Mouse (Mus musculus) midbrain, embryonic 15.5 days (tissue): Measurements from ENCODE around the gene Slamf6. TPM values are rescaled to one million over a fixed set of nuclear protein-coding genes. Genes with fewer than 3 reads are reported as not detected.
"Not testable (repeated sequence)": the region's sequence is repeated elsewhere in the genome, so short reads cannot be mapped to it uniquely, and the experiment has no call there.

Experiments used
- ATAC-seq: fragments of 200-750 bp; cut with Nextera tagmentation; replicated peaks from 2 replicates; pipeline ENCODE4 v1.8.0; 2017; ENCODE audit warnings: moderate TSS enrichment
- H3K27ac ChIP-seq: fragments of 300-500 bp; sonication (generic); 2 replicates; pipeline ENCODE4 v1.5.1; 2015; ENCODE audit warnings: mild to moderate bottlenecking, inconsistent platforms
- H3K27me3 ChIP-seq: fragments of 300-500 bp; sonication (generic); replicated peaks from 2 replicates; pipeline ENCODE4 v1.6.1; 2015; ENCODE audit warnings: inconsistent platforms
- H3K36me3 ChIP-seq: fragments of 300-500 bp; sonication (generic); replicated peaks from 2 replicates; pipeline ENCODE4 v1.6.1; 2015; ENCODE audit warnings: inconsistent platforms
- H3K4me1 ChIP-seq: fragments of 300-500 bp; sonication (generic); 2 replicates; pipeline ENCODE4 v1.6.1; 2015; ENCODE audit warnings: inconsistent platforms
- H3K4me2 ChIP-seq: fragments of 300-500 bp; sonication (generic); 2 replicates; pipeline ENCODE4 v1.6.1; 2015; ENCODE audit warnings: inconsistent platforms, mild to moderate bottlenecking, moderate library complexity
- H3K4me3 ChIP-seq: fragments of 300-500 bp; sonication (generic); 2 replicates; pipeline ENCODE4 v1.5.1; 2015; ENCODE audit warnings: mild to moderate bottlenecking, inconsistent platforms
- H3K9ac ChIP-seq: fragments of 300-500 bp; sonication (generic); 2 replicates; pipeline ENCODE4 v1.6.1; 2015; ENCODE audit warnings: mild to moderate bottlenecking, inconsistent platforms
- H3K9me3 ChIP-seq: fragments of 300-500 bp; sonication (generic); 2 replicates; pipeline ENCODE4 v1.6.1; 2016; ENCODE audit warnings: inconsistent platforms
- WGBS: fragments of 180-500 bp; shearing (Covaris S2); methylation state at CpG from one replicate; pipeline ENCODE4 v1.1.7; 2015; ENCODE audit warnings: mixed read lengths; 5-methylcytosine and 5-hydroxymethylcytosine counted together
- polyA plus RNA-seq: library from polyadenylated mRNA; unstranded; fragments of >200 nt; fragmentation: Nextera tagmentation; extraction: Ambion mirVana; gene quantifications from 2 replicates; pipeline ENCODE4 v1.2.1, GENCODE M21; 2015

The Slamf6 gene
- polyA plus RNA-seq, 1 experiment from 2014 or later, result not detected

DNA sequence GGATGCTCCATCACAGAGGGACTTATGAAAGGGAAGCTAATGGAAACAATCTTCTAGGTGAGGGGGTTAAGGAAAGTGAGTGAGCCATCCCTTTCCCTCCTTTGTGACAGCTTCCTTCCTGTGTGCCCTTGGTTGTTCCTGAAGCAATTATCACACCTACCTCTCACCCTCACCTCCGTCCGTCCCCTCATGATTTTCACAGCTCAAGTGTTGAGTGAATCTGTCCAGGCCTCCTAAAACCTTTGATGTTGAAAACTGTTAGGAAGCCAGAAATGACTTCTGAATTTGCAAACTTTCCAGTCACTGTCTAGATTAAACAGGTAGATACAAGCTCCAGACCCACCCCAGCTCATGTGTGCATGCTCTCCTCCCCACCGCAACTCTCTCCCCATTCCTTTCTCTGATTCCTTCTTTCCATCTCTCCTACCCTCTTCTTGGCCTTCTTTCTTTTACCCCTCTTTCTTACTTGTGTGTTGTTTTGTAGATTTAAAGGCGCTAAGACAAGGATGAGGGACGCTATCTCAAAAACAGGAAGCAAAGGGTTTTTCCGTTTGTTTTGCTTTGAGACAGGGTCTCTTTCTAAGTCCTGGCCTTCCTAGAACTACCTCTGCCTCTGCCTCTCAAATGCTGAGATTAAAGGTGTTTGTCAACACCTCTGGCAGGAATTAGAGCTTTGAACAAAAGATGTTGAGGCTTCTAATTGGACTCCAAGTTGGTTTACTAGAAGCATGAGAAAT lies 48.9 kb downstream of the Slamf6 start:
- Histone ChIP-seq H3K27me3 (no peaks in the 10 kb centered on the region), H3K4me3 (no peak overlapping the region), H3K4me1 (peaks cover 6% of the 10 kb centered on the region), H3K27ac (no peak overlapping the region), H3K36me3 (no peaks in the 10 kb centered on the region), H3K9ac (no peak overlapping the region), H3K4me2 (no peak overlapping the region), H3K9me3 (no peaks in the 10 kb centered on the region)
- 89% methylated on average over 6 of the region's 6 CpGs for WGBS
- no peak for ATAC-seq

DNA sequence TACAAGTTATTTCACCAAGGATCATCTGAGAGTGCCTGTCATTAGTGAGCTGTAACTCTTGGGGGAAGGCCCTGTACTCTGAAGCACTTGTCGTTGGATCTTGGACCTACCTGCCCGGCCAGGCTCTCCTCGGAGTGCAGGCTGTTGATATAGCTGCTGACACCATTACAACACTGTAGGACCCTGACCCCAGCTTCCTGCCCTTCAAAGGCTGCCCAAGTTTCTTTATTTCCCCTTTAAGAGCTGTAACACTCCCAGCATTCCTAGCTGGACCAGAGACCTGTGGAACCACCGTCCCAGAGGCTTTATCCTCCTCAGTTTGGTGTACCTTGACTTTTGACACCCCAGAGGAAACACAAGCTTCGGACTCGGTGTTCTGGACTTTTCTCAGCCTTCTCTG lies 51.9 kb downstream of the Slamf6 start:
- H3K36me3 ChIP-seq, result no peaks in the 10 kb centered on the region
- no peaks in the 10 kb centered on the region for H3K9me3 ChIP-seq
- no peak overlapping the region for H3K9ac ChIP-seq
- no peak overlapping the region for H3K27ac ChIP-seq
- no peak overlapping the region for H3K4me2 ChIP-seq
- H3K4me3 ChIP-seq, result no peak overlapping the region
- 91% methylated on average over 6 of the region's 6 CpGs for WGBS
- peaks cover 7% of the 10 kb centered on the region for H3K4me1 ChIP-seq
- no peaks in the 10 kb centered on the region for H3K27me3 ChIP-seq
- ATAC-seq, result no peak

DNA sequence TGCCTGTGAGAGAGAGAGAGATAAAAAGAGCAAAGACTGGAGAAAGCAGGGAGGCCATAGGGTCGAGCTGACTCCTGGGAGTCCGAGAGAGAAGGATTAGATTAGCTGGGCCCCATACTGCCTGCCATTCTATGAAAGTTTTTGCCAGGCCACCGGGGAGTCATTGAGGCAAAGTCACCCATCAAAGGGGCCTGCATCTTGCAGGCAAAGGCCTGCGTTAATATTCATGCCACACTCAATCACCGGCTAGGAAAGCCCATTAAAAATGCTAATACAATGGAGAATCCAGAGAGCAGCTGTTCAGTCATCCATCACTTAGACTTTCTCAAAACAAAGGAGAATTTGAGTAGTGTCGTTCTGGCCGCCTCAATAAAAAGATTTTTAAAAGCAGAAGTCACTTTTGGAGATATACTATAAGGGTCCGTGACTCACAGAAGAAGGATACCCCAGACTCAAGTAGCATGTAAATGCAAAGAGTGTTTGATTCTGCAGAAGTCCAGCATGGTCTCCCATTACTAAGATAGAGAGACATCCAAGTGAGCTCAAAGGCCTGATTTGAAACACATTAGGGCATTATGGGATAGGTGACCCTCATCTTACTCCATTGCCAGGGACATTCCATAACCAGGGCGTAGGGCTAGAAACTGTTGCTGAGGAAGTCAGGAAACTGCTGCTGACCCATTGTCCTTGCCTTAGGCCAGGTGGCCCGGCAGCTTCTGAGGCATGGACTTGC lies 53.7 kb downstream of the Slamf6 start:
- no peak for ATAC-seq
- Histone ChIP-seq H3K27ac (no peak overlapping the region), H3K36me3 (no peaks in the 10 kb centered on the region), H3K27me3 (no peaks in the 10 kb centered on the region), H3K9ac (no peak overlapping the region), H3K4me1 (peaks cover 7% of the 10 kb centered on the region), H3K4me3 (no peak overlapping the region), H3K4me2 (no peak overlapping the region), H3K9me3 (no peaks in the 10 kb centered on the region)
- WGBS, result 27% methylated on average over 10 of the region's 10 CpGs

DNA sequence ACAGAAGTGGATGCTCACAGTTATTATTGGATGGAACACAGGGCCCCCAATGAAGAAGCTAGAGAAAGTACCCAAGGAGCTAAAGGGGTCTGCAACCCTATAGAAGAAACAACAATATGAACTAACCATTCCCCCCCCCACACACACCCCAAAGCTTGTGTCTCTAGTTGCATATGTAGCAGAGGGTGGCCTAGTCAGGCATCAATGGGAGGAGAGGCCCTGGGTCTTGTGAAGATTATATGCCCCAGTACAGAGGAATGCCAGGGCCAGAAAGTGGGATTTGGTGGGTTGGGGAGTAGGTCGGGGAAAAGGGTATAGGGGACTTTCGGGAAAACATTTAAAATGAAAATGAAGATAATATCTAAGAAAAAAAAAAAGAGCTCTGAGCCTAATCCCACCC lies 57.0 kb downstream of the Slamf6 start:
- not testable (repeated sequence) for H3K4me3 ChIP-seq, H3K4me2 ChIP-seq, ATAC-seq, H3K27me3 ChIP-seq, H3K27ac ChIP-seq, H3K4me1 ChIP-seq, H3K9me3 ChIP-seq, H3K36me3 ChIP-seq, H3K9ac ChIP-seq
- 91% methylated on average over 2 of the region's 2 CpGs for WGBS

DNA sequence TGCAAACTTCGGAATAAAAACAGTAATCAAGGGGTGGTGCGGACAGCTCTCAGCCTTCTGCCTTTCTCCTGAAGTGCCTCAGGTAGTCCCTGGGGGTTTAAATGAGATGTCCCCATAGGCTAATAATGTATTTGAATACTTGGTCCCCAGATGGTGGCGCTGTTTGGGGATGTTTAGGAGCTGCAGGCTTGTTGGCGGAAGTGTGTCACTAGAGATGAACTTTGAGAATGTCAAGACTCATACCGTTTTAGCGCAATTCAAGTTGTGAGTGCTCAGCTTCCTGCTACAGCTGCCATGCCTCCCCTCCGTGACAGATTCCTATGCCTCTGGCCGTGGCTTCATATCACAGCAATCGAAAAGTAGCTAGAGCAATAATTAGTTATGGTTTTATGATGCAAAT lies 58.1 kb downstream of the Slamf6 start:
- Histone ChIP-seq H3K9me3 (no peaks in the 10 kb centered on the region), H3K9ac (no peak overlapping the region), H3K27ac (no peak overlapping the region), H3K36me3 (no peaks in the 10 kb centered on the region), H3K4me2 (no peak overlapping the region), H3K27me3 (no peaks in the 10 kb centered on the region), H3K4me1 (peaks cover 10% of the 10 kb centered on the region), H3K4me3 (no peak overlapping the region)
- no peak for ATAC-seq
- WGBS, result 88% methylated on average over 9 of the region's 9 CpGs

DNA sequence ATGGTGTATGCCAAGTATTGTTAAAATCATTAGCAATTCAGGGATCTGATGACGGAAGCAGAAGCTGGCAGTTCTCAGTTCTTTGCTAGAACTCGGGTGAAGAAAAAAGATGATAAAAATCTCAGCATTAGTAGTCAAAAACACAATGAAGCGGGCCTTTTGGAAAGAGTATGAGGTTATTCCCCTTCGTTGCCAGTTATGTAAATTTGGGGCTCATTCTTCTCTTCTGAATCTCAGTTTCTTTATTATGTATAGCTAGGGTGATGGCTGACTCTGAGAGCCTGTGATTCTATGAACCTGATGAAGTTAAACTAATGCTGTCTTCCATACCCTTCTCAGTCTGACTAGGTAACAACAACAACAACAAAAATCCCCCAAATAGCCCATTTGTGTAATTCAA lies 58.5 kb downstream of the Slamf6 start:
- no peaks in the 10 kb centered on the region for H3K27me3 ChIP-seq
- H3K9ac ChIP-seq, result no peak overlapping the region
- H3K4me1 ChIP-seq, result peaks cover 8% of the 10 kb centered on the region
- WGBS, result 80% methylated on average over 4 of the region's 4 CpGs
- no peak overlapping the region for H3K4me2 ChIP-seq
- no peak overlapping the region for H3K4me3 ChIP-seq
- H3K27ac ChIP-seq, result no peak overlapping the region
- no peaks in the 10 kb centered on the region for H3K9me3 ChIP-seq
- no peak for ATAC-seq
- no peaks in the 10 kb centered on the region for H3K36me3 ChIP-seq

DNA sequence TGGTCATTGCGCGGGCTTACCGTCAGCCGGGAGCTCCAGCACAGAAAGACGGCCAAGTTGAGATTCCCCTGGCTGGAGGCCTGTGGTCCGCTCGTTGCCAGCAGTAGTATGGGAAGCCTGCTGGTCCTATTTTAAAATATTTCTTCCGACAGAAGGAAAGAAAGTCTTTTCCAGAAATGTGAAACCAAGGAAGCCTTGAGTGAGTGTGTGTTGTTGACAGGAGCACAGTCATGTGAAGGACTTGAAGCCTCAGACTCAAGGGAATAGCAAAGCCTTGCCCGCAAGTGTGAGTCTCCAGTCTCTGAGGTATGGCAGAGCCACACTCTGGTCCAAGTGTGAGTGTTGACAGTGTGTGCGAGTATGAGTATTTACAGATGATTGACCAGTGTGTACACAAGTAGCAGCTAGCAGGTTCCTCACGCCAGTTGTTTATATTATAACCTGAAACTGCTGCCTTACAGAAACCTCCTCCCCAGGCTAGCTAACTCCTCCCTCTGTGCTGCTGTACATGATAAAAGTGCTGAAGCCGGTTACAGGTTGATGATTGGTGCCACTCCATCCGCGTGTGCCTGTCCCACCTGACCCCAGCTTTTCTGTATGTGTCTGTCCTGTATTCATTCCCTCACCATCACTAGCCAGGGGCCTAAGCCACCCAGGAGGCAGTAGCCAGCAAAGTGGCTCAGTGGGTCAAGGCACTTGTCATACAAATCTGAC lies 59.7 kb downstream of the Slamf6 start:
- no peak overlapping the region for H3K4me3 ChIP-seq
- H3K4me2 ChIP-seq, result no peak overlapping the region
- no peaks in the 10 kb centered on the region for H3K36me3 ChIP-seq
- H3K27ac ChIP-seq, result no peak overlapping the region
- no peak for ATAC-seq
- no peaks in the 10 kb centered on the region for H3K27me3 ChIP-seq
- H3K4me1 ChIP-seq, result peaks cover 3% of the 10 kb centered on the region; the same call in 1 of the 2 replicates
- WGBS, result 96% methylated on average over 14 of the region's 14 CpGs
- no peak overlapping the region for H3K9ac ChIP-seq
- no peaks in the 10 kb centered on the region for H3K9me3 ChIP-seq

DNA sequence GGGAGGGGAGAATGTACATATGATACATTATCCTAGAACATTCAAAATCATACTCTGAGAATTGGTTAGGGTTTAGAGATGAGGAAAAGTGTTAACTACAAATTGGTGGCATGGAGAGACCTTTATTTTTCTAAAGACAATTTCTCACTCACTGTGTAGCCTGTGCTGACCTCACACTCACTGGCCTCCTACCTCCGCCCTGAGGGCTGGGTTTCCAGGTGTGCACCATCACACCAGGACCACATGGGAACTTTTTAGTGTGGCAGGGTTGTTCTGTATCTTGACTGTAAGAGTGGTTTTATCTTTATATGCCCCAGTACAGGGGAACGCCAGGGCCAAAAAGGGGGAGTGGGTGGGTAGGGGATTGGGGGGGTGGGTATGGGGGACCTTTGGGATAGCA lies 60.6 kb downstream of the Slamf6 start:
- WGBS, result 89% methylated on average over 2 of the region's 2 CpGs
- peaks cover 3% of the 10 kb centered on the region; the same call in 1 of the 2 replicates for H3K4me1 ChIP-seq
- H3K9me3 ChIP-seq, result no peaks in the 10 kb centered on the region
- no peak for ATAC-seq
- no peak overlapping the region for H3K27ac ChIP-seq
- no peak overlapping the region for H3K4me2 ChIP-seq
- H3K9ac ChIP-seq, result no peak overlapping the region
- no peaks in the 10 kb centered on the region for H3K36me3 ChIP-seq
- H3K27me3 ChIP-seq, result no peaks in the 10 kb centered on the region
- no peak overlapping the region for H3K4me3 ChIP-seq

DNA sequence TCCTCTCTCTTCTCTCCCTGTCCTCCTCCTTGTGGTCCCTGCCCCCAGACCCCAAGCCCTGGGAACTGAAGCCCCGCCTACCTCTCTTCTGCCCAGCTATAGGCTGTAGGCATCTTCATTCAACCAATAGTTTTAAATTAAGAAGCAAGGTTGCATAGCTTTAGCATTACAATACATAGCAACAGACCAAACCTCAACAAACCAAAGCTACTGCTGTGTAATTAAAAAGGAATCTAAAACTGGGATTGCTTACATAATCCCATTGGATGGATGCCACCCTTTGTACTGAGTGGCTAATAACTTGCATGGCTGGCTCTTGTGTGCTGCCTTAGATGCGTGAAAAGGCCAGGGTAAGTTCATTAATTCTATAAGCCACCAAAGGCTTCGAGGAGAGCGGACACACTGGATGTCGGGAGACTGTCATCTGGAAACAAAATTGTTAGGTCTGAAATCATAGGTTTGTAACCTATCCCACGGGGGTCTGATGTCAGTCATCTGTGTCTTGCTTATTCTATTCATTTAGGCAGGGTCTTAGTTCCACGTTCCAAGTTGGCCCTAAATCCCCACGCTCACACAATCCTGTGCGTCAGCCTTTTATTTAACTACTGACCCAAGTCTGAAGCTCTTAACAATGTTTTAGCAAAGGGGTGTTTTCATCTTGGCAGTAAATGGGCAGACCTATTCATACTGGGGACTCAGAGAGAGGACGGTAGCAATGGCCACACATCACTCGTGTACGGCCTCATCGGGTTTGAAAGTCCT lies 62.8 kb downstream of the Slamf6 start:
- no peaks in the 10 kb centered on the region for H3K9me3 ChIP-seq
- WGBS, result 34% methylated on average over 13 of the region's 13 CpGs
- no peak overlapping the region for H3K4me3 ChIP-seq
- no peak overlapping the region for H3K9ac ChIP-seq
- peak; percentile 71 for ATAC-seq
- no peak overlapping the region for H3K4me2 ChIP-seq
- no peaks in the 10 kb centered on the region for H3K27me3 ChIP-seq
- no peak overlapping the region for H3K27ac ChIP-seq
- H3K36me3 ChIP-seq, result no peaks in the 10 kb centered on the region
- peaks cover 3% of the 10 kb centered on the region; the same call in 1 of the 2 replicates for H3K4me1 ChIP-seq

DNA sequence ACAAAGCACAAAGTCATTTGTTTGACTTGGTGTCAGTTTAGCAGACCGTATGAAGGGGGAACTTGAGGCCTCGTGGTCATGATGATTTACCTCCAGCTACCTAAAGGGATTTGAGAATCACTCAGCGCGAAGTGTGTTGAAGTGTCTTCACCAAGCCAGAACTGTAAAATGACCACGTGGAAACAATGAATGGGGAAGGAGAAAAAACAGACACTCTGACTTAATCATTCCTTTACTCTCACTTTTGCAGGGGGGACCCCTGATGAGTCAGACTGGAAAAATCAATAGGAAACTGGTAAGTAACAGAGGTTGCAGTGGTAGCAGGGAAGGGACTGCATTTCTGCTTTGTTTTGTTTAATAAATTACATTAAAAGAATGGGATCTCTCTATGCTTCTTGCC lies 64.9 kb downstream of the Slamf6 start:
- Histone ChIP-seq H3K9ac (no peak overlapping the region), H3K9me3 (no peaks in the 10 kb centered on the region), H3K27ac (no peak overlapping the region), H3K36me3 (no peaks in the 10 kb centered on the region), H3K4me3 (no peak overlapping the region), H3K4me1 (peaks cover 3% of the 10 kb centered on the region; the same call in 1 of the 2 replicates), H3K4me2 (no peak overlapping the region), H3K27me3 (no peaks in the 10 kb centered on the region)
- WGBS, result 69% methylated on average over 5 of the region's 5 CpGs
- no peak for ATAC-seq

DNA sequence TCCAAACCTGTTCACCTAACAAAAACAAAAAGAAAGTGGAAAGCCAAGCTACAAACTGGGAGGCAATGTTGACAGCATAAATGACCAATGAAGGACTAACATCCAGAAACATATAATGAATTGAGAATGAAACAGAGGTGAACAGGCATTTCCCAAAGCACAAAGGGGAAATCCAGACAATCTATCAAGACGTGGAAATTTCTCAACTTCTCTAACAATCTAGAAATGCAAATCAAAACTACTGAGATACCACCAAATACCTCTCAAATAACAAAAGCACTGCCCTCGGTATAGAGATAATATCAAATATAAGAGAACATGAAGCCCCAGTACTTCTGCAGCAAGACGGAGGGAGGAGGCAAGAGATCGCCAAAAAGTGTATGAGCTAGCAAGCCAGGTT lies 65.4 kb downstream of the Slamf6 start:
- no peaks in the 10 kb centered on the region for H3K36me3 ChIP-seq
- H3K4me2 ChIP-seq, result no peak overlapping the region
- no peak for ATAC-seq
- H3K9me3 ChIP-seq, result no peaks in the 10 kb centered on the region
- no peak overlapping the region for H3K9ac ChIP-seq
- H3K27me3 ChIP-seq, result no peaks in the 10 kb centered on the region
- peaks cover 3% of the 10 kb centered on the region; the same call in 1 of the 2 replicates for H3K4me1 ChIP-seq
- H3K27ac ChIP-seq, result no peak overlapping the region
- no peak overlapping the region for H3K4me3 ChIP-seq
- WGBS, result 77% methylated on average over 4 of the region's 4 CpGs
